Mouse (Mus musculus) brain, embryonic 18.5 days (tissue): ENCODE measurements at regions not wholly inside any gene's neighbourhood (a gene's known extent, or its start where the extent isn't known, plus 50 kb on each side); places are given as distances from the start of the nearest gene placed in this dataset.

ENCODE experiments used
- DNase-seq: peaks from one replicate; pipeline ENCODE4 v3.0.0-alpha.2; 2012; ENCODE audit warnings: low read depth, low spot score

- DNase-seq, result no peak
Measured at GRCm38 (mm10) chr11:25157135-25157860, 1053.3 kb downstream of the 5730522E02Rik start.

GRCm38 (mm10) chr11:25157861-25158245 is 1052.7 kb downstream of the 5730522E02Rik start:
- no peak for DNase-seq

- no peak for DNase-seq
Measured at GRCm38 (mm10) chr11:25158884-25159283, 1051.7 kb downstream of the 5730522E02Rik start.

GRCm38 (mm10) chr11:25167939-25168338 is 1042.6 kb downstream of the 5730522E02Rik start:
- DNase-seq, result no peak

GRCm38 (mm10) chr11:25171048-25171447 is 1039.5 kb downstream of the 5730522E02Rik start:
- DNase-seq, result no peak
